Mouse (Mus musculus) ovary, adult 18-20 months (tissue): Measurements from ENCODE around the gene Slc2a13.

ENCODE experiments used
- DNase-seq: peaks from one replicate; pipeline ENCODE4 v3.0.0; 2022; ENCODE audit warnings: low spot score, mixed read lengths

Slc2a13 gene

DNA sequence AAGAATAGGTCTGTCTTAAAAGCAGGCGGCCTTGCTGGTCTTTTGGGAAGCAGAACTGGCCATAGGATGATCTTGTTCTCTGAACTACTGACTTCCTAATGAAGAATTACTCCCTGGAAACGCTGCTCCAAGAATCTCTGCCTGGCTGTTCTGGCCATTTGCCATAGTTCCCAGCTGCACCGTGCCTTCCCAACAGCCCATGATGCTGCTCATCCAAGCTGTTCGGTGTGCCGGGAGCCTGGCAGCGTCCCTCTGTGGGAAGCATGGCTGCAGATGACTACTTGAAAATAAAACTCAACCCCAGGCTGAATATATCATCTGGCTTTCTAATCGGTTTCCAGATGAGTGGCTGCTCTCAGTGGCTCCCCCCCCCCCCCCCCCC lies 199.9 kb downstream of the Slc2a13 start:
- no peak for DNase-seq

- DNase-seq, result no peak
Observed at GRCm38 (mm10) chr15:91372464-91373202, 200.4 kb downstream of the Slc2a13 start.

GRCm38 (mm10) chr15:91371859-91372394 lies 201.1 kb downstream of the Slc2a13 start:
- DNase-seq, result no peak

DNA sequence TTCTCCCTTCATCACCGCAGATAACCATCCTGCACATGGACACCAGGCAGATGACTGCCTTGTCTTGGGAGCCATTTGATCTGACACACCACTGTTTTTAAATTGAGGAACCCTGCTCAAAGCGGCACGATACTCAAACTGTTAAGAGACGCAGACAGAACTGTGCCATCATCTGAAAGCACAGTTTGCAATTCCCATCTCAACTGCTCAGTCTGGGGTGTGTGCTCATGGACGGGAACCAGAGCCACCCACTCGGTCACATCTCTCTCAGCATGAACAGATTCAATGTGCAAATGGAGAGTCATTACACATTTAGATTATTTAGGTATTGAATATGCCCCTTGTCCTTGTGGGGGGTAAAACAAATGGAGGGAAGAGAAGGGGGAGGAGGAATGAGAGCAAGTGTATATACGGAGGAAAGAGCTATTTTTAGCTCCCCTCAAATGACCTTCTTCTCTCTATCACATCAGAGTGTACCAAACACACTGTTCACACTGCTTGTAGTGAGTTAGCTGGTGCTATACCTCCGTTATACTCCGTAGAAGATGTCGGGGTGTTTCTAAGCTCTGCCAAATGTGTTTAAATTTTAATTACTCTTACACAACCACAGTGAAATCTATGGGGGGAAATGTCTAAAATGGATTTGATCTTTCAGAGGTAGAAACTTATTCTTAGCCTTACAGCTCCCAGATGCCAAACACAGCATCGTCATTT lies 203.2 kb downstream of the Slc2a13 start:
- no peak for DNase-seq

DNA sequence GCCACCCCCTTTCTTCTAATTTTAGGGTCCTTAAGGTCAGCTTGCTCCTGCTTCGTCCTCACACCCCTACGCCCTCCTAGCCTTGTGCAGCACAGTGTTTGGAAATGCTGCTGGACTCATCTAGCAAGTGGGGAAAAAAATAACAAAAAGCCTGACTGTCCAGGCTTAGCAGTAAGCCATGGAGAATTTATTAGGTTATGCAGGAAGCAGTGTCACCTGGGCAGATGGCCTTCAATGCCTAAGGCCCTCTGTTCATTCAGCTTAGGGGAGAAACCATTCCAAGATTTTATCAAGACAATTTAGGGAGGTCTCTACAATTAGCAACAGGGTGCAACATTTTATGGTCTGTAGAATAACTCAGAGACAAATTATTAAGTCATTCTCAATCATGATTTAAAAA lies 212.6 kb downstream of the Slc2a13 start:
- peak; percentile 1 for DNase-seq

DNA sequence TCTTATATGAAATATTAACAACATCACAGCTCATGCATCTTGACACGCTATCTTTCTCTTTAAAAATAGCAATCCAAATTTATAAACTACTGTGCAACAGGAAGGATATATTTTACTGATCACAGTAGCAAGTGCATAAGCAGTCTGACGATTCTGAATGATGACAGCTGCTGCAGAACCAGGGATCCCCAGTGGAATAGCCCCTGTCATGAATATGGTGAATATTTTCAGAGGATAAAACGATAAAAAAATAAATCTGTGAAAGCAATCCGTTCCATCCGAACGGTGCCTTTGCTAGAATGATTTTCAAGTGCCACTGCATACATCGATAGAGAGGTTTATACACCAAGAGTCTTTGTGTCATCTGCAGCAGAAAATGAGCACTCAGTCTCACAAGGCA lies 222.1 kb downstream of the Slc2a13 start:
- no peak for DNase-seq

- no peak for DNase-seq
Observed at GRCm38 (mm10) chr15:91338350-91338749, 234.7 kb downstream of the Slc2a13 start.

- no peak for DNase-seq
Observed at GRCm38 (mm10) chr15:91334416-91334900, 238.6 kb downstream of the Slc2a13 start.

- no peak for DNase-seq
Observed at GRCm38 (mm10) chr15:91327748-91328147, 245.3 kb downstream of the Slc2a13 start.

GRCm38 (mm10) chr15:91327023-91327422 lies 246.0 kb downstream of the Slc2a13 start:
- DNase-seq, result no peak

DNA sequence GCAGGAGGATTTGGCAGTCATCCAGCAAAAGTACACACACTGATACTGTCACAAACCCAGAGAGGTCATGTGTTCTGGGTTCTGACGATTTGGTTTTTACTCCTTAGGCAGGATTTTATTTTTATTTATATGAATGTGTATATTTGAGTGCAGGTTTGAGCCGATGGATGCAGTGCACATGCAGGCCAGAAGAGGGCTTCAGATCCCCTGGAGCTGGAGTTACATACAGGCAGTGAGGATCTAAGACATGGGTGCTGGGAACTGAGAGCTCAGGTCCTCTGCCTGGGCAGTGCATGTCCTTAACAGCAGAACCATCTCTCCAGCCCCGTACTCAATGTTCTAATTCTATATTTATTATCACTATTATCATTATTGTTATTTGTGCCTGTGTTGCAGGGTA lies 253.7 kb downstream of the Slc2a13 start:
- no peak for DNase-seq

- no peak for DNase-seq
Observed at GRCm38 (mm10) chr15:91316964-91317363, 256.1 kb downstream of the Slc2a13 start.

- DNase-seq, result no peak
Observed at GRCm38 (mm10) chr15:91314402-91315318, 258.4 kb downstream of the Slc2a13 start.

- no peak for DNase-seq
Observed at GRCm38 (mm10) chr15:91304296-91304852, 268.7 kb downstream of the Slc2a13 start.

GRCm38 (mm10) chr15:91301366-91301765 lies 271.7 kb downstream of the Slc2a13 start:
- DNase-seq, result peak; percentile 64

GRCm38 (mm10) chr15:91299319-91299835 lies 273.7 kb downstream of the Slc2a13 start:
- DNase-seq, result no peak

- DNase-seq, result no peak
Observed at GRCm38 (mm10) chr15:91283418-91283817, 289.6 kb downstream of the Slc2a13 start.

DNA sequence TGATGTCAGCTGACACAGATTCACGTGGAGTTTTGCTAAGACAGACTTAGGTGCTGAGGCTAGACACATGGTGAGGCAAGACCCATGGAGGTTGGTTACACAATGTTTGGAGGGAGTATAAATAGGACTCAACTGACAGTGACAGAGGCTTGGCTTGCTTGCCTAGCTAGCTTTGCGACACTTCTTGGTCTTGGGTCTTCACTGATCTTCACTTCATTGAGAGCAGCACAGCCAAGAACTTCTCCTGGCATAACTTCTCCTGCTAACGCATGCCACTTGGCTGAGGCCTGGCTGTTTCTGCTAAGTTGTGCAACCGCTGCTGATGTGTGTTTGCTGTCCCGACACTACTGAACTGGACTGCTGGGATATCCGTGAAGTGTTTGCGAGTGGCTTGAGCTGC lies 290.2 kb downstream of the Slc2a13 start:
- peak; percentile 10 for DNase-seq

DNA sequence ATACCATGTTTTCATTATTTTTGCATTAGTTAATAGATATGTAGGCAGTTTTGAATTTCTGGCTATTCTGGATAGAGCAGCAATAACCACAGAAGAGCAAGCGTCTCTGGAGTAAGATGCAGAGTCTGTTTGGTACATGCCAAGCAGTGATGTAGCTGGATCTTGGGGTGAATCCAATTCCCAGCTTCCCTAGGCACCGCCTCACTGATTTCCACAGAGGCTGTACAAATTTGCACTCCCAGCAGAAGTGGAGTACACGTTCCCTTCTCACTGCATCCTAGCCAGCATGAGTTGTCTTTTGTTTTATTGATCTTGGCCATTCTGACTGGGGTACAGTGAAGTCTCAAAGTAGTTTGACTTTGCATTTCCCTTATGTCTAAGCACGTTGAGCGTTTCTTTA lies 291.5 kb downstream of the Slc2a13 start:
- no peak for DNase-seq

- DNase-seq, result no peak
Observed at GRCm38 (mm10) chr15:91279571-91279970, 293.5 kb downstream of the Slc2a13 start.

- no peak for DNase-seq
Observed at GRCm38 (mm10) chr15:91275961-91276360, 297.1 kb downstream of the Slc2a13 start.
